Mouse (Mus musculus) liver, embryonic 15.5 days (tissue): Measurements from ENCODE around the gene Kcnip3. TPM values are rescaled to one million over a fixed set of nuclear protein-coding genes. Genes with fewer than 3 reads are reported as not detected.

Source experiments
- ATAC-seq: fragments of 200-750 bp; cut with Nextera tagmentation; 2 replicates; pipeline ENCODE4 v1.8.0; 2017; ENCODE audit warnings: moderate number of reproducible peaks, mild to moderate bottlenecking, moderate library complexity; ENCODE audit not compliant: insufficient read depth
- H3K27ac ChIP-seq: fragments of 300-500 bp; sonication (generic); replicated peaks from 2 replicates; pipeline ENCODE4 v1.5.1; 2015; ENCODE audit warnings: mild to moderate bottlenecking, inconsistent platforms
- H3K27me3 ChIP-seq: fragments of 300-500 bp; sonication (generic); 2 replicates; pipeline ENCODE4 v1.6.1; 2015; ENCODE audit warnings: mild to moderate bottlenecking, inconsistent platforms
- H3K36me3 ChIP-seq: fragments of 300-500 bp; sonication (generic); replicated peaks from 2 replicates; pipeline ENCODE4 v1.6.1; 2015; ENCODE audit warnings: moderate library complexity, mild to moderate bottlenecking, inconsistent platforms
- H3K4me1 ChIP-seq: fragments of 300-500 bp; sonication (generic); replicated peaks from 2 replicates; pipeline ENCODE4 v1.6.1; 2015; ENCODE audit warnings: inconsistent platforms
- H3K4me2 ChIP-seq: fragments of 300-500 bp; sonication (generic); 2 replicates; pipeline ENCODE4 v1.6.1; 2015; ENCODE audit warnings: moderate library complexity, mild to moderate bottlenecking, inconsistent platforms
- H3K4me3 ChIP-seq: fragments of 300-500 bp; sonication (generic); replicated peaks from 2 replicates; pipeline ENCODE4 v1.5.1; 2015; ENCODE audit warnings: mild to moderate bottlenecking, inconsistent platforms
- H3K9ac ChIP-seq: fragments of 300-500 bp; sonication (generic); 2 replicates; pipeline ENCODE4 v1.6.1; 2015; ENCODE audit warnings: moderate library complexity, mild to moderate bottlenecking, inconsistent platforms
- H3K9me3 ChIP-seq: fragments of 300-500 bp; sonication (generic); replicated peaks from 2 replicates; pipeline ENCODE4 v1.6.1; 2016; ENCODE audit warnings: inconsistent platforms
- WGBS: fragments of 180-500 bp; shearing (Covaris S2); methylation state at CpG from one replicate; pipeline ENCODE4 v1.1.7; 2015; ENCODE audit warnings: mixed read lengths; ENCODE audit not compliant: insufficient replicate concordance; 5-methylcytosine and 5-hydroxymethylcytosine counted together
- polyA plus RNA-seq: library from polyadenylated mRNA; unstranded; fragments of >200 nt; fragmentation: Nextera tagmentation; extraction: Ambion mirVana; gene quantifications from 2 replicates; pipeline ENCODE4 v1.2.1, GENCODE M21; 2015

Kcnip3 gene
- polyA plus RNA-seq, 1 experiment from 2014 or later: 0.41 TPM

- Histone ChIP-seq H3K4me3 (no peak overlapping the region), H3K27me3 (peaks cover 10% of the 10 kb centered on the region; the same call in 1 of the 2 replicates), H3K36me3 (no peaks in the 10 kb centered on the region), H3K27ac (no peak overlapping the region), H3K4me1 (no peaks in the 10 kb centered on the region), H3K9ac (no peak overlapping the region), H3K9me3 (no peaks in the 10 kb centered on the region), H3K4me2 (no peak overlapping the region)
- no peak for ATAC-seq
- WGBS: 55% methylated on average over 8 of the region's 8 CpGs
These were observed 23.1 kb downstream of the Kcnip3 start for GRCm38 (mm10) chr2:127498750-127499149.

GRCm38 (mm10) chr2:127496321-127496720 is 25.6 kb downstream of the Kcnip3 start:
- H3K4me3 ChIP-seq: no peak overlapping the region
- no peak overlapping the region for H3K27ac ChIP-seq
- 0 out of 2 replicates have a peak, but pooled peaks cover 5% of the 10 kb centered on the region for H3K27me3 ChIP-seq
- no peak overlapping the region for H3K4me2 ChIP-seq
- no peaks in the 10 kb centered on the region for H3K36me3 ChIP-seq
- no peak for ATAC-seq
- no peaks in the 10 kb centered on the region for H3K9me3 ChIP-seq
- no peaks in the 10 kb centered on the region for H3K4me1 ChIP-seq
- H3K9ac ChIP-seq: no peak overlapping the region
- 45% methylated on average over 1 of the region's 1 CpGs for WGBS

GRCm38 (mm10) chr2:127484476-127485170 is 37.3 kb downstream of the Kcnip3 start:
- Histone ChIP-seq H3K4me1 (peaks cover 21% of the 10 kb centered on the region; the same call in 1 of the 2 replicates), H3K27me3 (peaks cover 70% of the 10 kb centered on the region), H3K27ac (no peak overlapping the region), H3K9me3 (no peaks in the 10 kb centered on the region), H3K9ac (no peak overlapping the region), H3K4me2 (peak overlapping the region; percentile 46), H3K36me3 (no peaks in the 10 kb centered on the region), H3K4me3 (0 out of 2 replicates have a peak overlapping the region, but pooled peaks have one; percentile 18)
- peak; percentile 28 for ATAC-seq
- 14% methylated on average over 19 of the region's 19 CpGs for WGBS

- Histone ChIP-seq H3K27me3 (peaks cover 85% of the 10 kb centered on the region), H3K36me3 (no peaks in the 10 kb centered on the region), H3K9me3 (no peaks in the 10 kb centered on the region), H3K4me2 (peak overlapping the region; percentile 61), H3K4me1 (peaks cover 21% of the 10 kb centered on the region; the same call in 1 of the 2 replicates), H3K4me3 (0 out of 2 replicates have a peak overlapping the region, but pooled peaks have one; percentile 45), H3K9ac (no peak overlapping the region), H3K27ac (no peak overlapping the region)
- ATAC-seq: no peak
- WGBS: under 1% methylated on average over 16 of the region's 21 CpGs
These were observed 38.9 kb downstream of the Kcnip3 start for GRCm38 (mm10) chr2:127483001-127483400.

- peak overlapping the region; percentile 61 for H3K4me2 ChIP-seq
- H3K36me3 ChIP-seq: no peaks in the 10 kb centered on the region
- WGBS: under 1% methylated on average over 21 of the region's 21 CpGs
- H3K9ac ChIP-seq: no peak overlapping the region
- peaks cover 21% of the 10 kb centered on the region; the same call in 1 of the 2 replicates for H3K4me1 ChIP-seq
- H3K27ac ChIP-seq: no peak overlapping the region
- peak overlapping the region; percentile 45 for H3K4me3 ChIP-seq
- no peaks in the 10 kb centered on the region for H3K9me3 ChIP-seq
- peaks cover 85% of the 10 kb centered on the region for H3K27me3 ChIP-seq
- ATAC-seq: peak; percentile 48
These were observed 39.4 kb downstream of the Kcnip3 start for GRCm38 (mm10) chr2:127482533-127482911.

GRCm38 (mm10) chr2:127481841-127482532 is 39.9 kb downstream of the Kcnip3 start:
- H3K4me3 ChIP-seq: peak overlapping the region; percentile 45
- WGBS: under 1% methylated on average over 59 of the region's 59 CpGs
- ATAC-seq: no peak
- no peaks in the 10 kb centered on the region for H3K36me3 ChIP-seq
- H3K4me1 ChIP-seq: peaks cover 21% of the 10 kb centered on the region; the same call in 1 of the 2 replicates
- no peak overlapping the region for H3K9ac ChIP-seq
- no peaks in the 10 kb centered on the region for H3K9me3 ChIP-seq
- peak overlapping the region; percentile 61 for H3K4me2 ChIP-seq
- peaks cover 85% of the 10 kb centered on the region for H3K27me3 ChIP-seq
- H3K27ac ChIP-seq: no peak overlapping the region

GRCm38 (mm10) chr2:127479763-127480162 is 42.1 kb downstream of the Kcnip3 start:
- WGBS: 51% methylated on average over 10 of the region's 10 CpGs
- ATAC-seq: no peak
- no peaks in the 10 kb centered on the region for H3K36me3 ChIP-seq
- peaks cover 19% of the 10 kb centered on the region; the same call in 1 of the 2 replicates for H3K4me1 ChIP-seq
- H3K4me2 ChIP-seq: no peak overlapping the region
- peaks cover 67% of the 10 kb centered on the region for H3K27me3 ChIP-seq
- H3K9ac ChIP-seq: no peak overlapping the region
- no peaks in the 10 kb centered on the region for H3K9me3 ChIP-seq
- H3K4me3 ChIP-seq: no peak overlapping the region
- no peak overlapping the region for H3K27ac ChIP-seq

- Histone ChIP-seq H3K4me1 (peaks cover 13% of the 10 kb centered on the region; the same call in 1 of the 2 replicates), H3K9me3 (no peaks in the 10 kb centered on the region), H3K36me3 (no peaks in the 10 kb centered on the region), H3K9ac (no peak overlapping the region), H3K4me2 (no peak overlapping the region), H3K27ac (no peak overlapping the region), H3K27me3 (peaks cover 62% of the 10 kb centered on the region), H3K4me3 (no peak overlapping the region)
- 53% methylated on average over 4 of the region's 4 CpGs for WGBS
- ATAC-seq: no peak
These were observed 42.7 kb downstream of the Kcnip3 start for GRCm38 (mm10) chr2:127479210-127479609.

- Histone ChIP-seq H3K36me3 (no peaks in the 10 kb centered on the region), H3K9ac (no peak overlapping the region), H3K4me1 (no peaks in the 10 kb centered on the region), H3K4me3 (no peak overlapping the region), H3K4me2 (no peak overlapping the region), H3K27me3 (no peaks in the 10 kb centered on the region; the same call in 1 of the 2 replicates), H3K27ac (no peak overlapping the region), H3K9me3 (no peaks in the 10 kb centered on the region)
- ATAC-seq: no peak
- WGBS: 37% methylated on average over 3 of the region's 3 CpGs
These were observed 49.6 kb downstream of the Kcnip3 start for GRCm38 (mm10) chr2:127472279-127472678.

GRCm38 (mm10) chr2:127471281-127471680 is 50.6 kb downstream of the Kcnip3 start:
- 72% methylated on average over 8 of the region's 8 CpGs for WGBS
- H3K27me3 ChIP-seq: no peaks in the 10 kb centered on the region; the same call in 1 of the 2 replicates
- no peaks in the 10 kb centered on the region for H3K36me3 ChIP-seq
- H3K9ac ChIP-seq: no peak overlapping the region
- H3K4me3 ChIP-seq: no peak overlapping the region
- H3K9me3 ChIP-seq: no peaks in the 10 kb centered on the region
- no peak overlapping the region for H3K27ac ChIP-seq
- ATAC-seq: no peak
- H3K4me1 ChIP-seq: no peaks in the 10 kb centered on the region
- H3K4me2 ChIP-seq: no peak overlapping the region

GRCm38 (mm10) chr2:127470661-127471060 is 51.2 kb downstream of the Kcnip3 start:
- no peaks in the 10 kb centered on the region for H3K9me3 ChIP-seq
- no peaks in the 10 kb centered on the region for H3K36me3 ChIP-seq
- WGBS: 72% methylated on average over 10 of the region's 10 CpGs
- H3K9ac ChIP-seq: no peak overlapping the region
- H3K27ac ChIP-seq: no peak overlapping the region
- H3K4me3 ChIP-seq: no peak overlapping the region
- no peak for ATAC-seq
- no peak overlapping the region for H3K4me2 ChIP-seq
- H3K4me1 ChIP-seq: no peaks in the 10 kb centered on the region
- H3K27me3 ChIP-seq: no peaks in the 10 kb centered on the region; the same call in 1 of the 2 replicates
